Mouse (Mus musculus): Measurements from ENCODE around the gene Zcchc24.

Zcchc24 gene

DNA sequence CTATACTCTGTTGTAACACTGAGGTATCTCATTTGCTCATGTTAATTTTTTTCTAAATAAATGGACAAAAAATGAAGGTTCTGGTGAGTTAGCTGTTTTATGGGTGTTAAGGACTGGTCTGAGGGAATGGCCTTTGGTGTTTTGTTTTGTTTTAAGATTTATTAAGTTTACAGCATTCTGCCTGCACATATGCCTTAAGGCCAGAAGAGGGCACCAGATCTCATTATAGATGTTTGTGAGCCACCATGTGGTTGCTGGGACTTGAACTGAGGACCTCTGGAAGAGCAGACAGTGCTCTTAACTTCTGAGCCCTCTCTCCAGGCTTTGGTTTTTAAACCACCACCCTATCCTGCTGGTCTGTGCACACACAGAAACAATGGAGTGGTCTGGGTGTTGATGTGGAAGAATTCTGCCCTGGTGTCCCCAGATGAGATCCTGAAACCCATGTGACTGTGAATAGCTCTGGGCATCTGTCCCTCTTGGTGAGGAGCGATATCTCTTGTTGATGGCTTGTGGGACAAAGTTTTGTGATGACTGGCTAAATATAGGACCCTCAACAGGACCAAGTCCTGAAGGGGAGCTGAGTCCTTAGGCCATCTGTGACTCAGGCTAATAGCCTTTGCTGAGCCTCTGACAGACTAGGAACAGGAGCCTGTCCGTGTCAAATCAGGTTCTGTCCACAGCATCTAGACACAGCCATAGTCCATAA lies 102.0 kb downstream of the Zcchc24 start:
- no peak for DNase-seq (ENCODE audit: low read depth, low spot score)

DNA sequence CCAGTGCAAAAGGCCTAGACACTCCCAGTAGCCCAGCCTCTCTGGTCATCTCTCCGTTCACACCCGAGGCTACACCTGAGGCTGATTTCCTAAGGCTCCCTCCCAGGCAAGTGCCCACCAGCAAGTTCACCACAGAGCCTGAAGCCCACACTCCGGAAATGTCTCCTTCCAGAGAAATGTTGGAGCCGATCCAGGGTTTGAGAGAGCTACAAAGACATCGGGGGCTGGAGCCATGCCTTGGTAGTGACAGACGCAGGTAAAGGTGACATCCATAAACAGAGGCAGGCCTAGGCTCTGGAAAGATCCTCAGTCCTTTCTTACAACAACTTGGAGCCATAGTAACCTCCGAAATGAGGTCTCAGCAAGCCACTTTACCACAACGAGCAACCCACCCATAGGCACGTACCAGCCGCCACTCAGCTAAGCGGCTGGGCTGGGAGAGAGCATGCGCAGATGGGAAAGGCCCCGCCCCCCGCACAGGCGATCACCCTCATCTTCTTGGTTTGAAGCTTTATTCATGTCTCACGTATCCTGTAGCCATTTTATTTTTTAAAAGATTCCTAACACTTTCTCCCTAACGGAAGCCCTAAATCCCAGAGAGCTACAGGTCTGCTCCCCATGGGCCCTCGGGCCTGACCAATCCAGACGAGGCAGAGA lies 103.4 kb downstream of the Zcchc24 start:
- DNase-seq (ENCODE audit: low read depth, low spot score): no peak

DNA sequence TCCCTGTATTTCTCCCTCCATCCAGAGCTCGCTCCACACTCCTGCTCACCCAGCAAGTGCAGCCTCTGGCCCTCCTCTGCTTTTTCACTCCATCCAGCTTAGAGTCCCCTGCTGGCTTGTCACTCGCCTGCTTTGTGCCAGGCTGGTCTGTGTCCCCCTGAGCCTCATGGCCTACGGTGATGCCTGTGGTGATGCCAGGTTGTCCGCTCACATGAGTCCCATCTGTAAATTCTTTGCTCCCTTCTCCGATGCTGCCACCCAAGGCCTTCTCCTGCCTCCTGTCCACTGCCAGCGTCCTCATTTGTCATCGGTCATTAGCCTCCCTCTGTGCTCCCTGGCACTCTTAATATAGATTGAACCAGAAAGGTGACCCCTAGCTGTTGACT lies 104.5 kb downstream of the Zcchc24 start:
- DNase-seq (ENCODE audit: low read depth, low spot score): no peak

DNA sequence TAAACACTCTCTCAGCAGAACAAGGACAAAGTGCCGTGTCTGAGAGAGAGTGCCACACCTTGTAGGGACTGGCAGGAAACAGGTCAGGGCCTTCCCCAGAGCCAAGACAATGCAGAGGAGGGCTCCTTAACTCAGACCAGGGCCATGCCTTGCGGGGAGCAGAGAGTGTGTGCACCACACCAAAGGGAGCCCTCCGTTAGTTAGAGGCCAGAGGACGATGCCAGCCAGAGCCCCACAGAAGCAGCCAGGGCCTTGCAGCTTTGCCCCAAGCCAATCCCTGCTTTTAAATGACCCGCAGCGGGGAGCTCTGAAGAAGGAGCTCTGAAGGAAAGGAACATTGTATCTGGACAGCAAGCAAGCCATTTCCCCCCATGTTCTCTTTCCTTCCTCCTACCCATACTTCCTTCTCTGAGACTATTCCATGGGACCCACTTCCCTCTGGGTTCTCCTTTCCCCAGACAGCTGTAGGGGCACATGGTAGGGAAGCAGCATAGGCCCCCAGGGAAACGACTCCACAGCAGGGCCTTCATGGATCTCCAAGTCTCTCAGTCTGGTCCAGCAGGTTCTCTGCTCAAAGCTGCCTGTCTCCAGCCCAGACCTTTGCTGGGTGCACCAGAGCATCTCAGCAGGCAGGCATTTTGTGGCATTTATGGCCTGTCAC lies 105.1 kb downstream of the Zcchc24 start:
- DNase-seq (ENCODE audit: low read depth, low spot score): no peak
